23 mouse cellular contexts compared by ENCODE assay signal in genomic region chr19:17327881-17328404, GRCm38 (mm10). TPM values are rescaled to one million over a fixed set of nuclear protein-coding genes. Genes with fewer than 3 reads are reported as not detected.
DNase-seq lines count a peak whose midpoint lies in the region; ATAC-seq and TF ChIP-seq lines count a peak whose summit lies in the region.
"Had no signal": no experiment of that assay in that cellular context is flagged by ENCODE, and none has a peak within 500 bp of the region (broad histone marks: within the 10 kb centered on the region; RNA-seq: fewer than 3 reads in every experiment).

No protein-coding gene starts in this region.

- ATAC-seq in liver, embryonic 11.5 days (replicated peaks; ENCODE audit: low FRiP score): peak; percentile 58
- ATAC-seq in liver, postnatal 0 days: no peak

- H3K27ac ChIP-seq in heart, embryonic 10.5 days: peak overlapping the region; percentile 7; the same call in 1 of the 2 replicates
- peak overlapping the region; percentile 87 for H3K27ac ChIP-seq in liver, embryonic 11.5 days (ENCODE audit: low read depth, low read length)
- H3K27ac ChIP-seq in liver, postnatal 0 days (ENCODE audit: low read depth): peak overlapping the region; percentile 31
- H3K27ac ChIP-seq: hindbrain, embryonic 13.5 days; layer of hippocampus, adult 2 months; stomach, postnatal 0 days had no signal

- no peaks in the 10 kb centered on the region for H3K9me3 ChIP-seq in heart, embryonic 10.5 days
- no peaks in the 10 kb centered on the region for H3K9me3 ChIP-seq in liver, embryonic 11.5 days (ENCODE audit: control insufficient read depth, low read length)
- no peaks in the 10 kb centered on the region for H3K9me3 ChIP-seq in liver, postnatal 0 days (ENCODE audit: low read length)
- H3K9me3 ChIP-seq: heart, embryonic 12.5 days; hindbrain, embryonic 13.5 days; megakaryocyte, embryonic 14.5 days had no signal

- H3K27me3 ChIP-seq in heart, embryonic 10.5 days (ENCODE audit: insufficient read depth, poor library complexity, severe bottlenecking): no peaks in the 10 kb centered on the region
- no peaks in the 10 kb centered on the region for H3K27me3 ChIP-seq in liver, embryonic 11.5 days (replicated peaks; ENCODE audit: control insufficient read depth, insufficient read depth, low read length)
- no peaks in the 10 kb centered on the region for H3K27me3 ChIP-seq in liver, postnatal 0 days (ENCODE audit: insufficient read depth, low read length)
- H3K27me3 ChIP-seq: CH12.LX; heart, embryonic 12.5 days; hindbrain, embryonic 13.5 days; megakaryocyte, embryonic 14.5 days had no signal

- no peak overlapping the region for H3K9ac ChIP-seq in liver, embryonic 11.5 days (ENCODE audit: low read depth, low read length)
- 0 out of 2 replicates have a peak overlapping the region, but pooled peaks have one; percentile 18 for H3K9ac ChIP-seq in liver, postnatal 0 days (replicated peaks)
- H3K9ac ChIP-seq: heart, embryonic 12.5 days; hindbrain, embryonic 13.5 days had no signal

- H3K4me2 ChIP-seq in liver, embryonic 11.5 days: peak overlapping the region; percentile 36
- H3K4me2 ChIP-seq in liver, postnatal 0 days (ENCODE audit: low read depth, low read length): no peak overlapping the region
- H3K4me2 ChIP-seq: heart, embryonic 12.5 days; hindbrain, embryonic 13.5 days had no signal

- H3K36me3 ChIP-seq in heart, embryonic 10.5 days: 0 out of 2 replicates have a peak, but pooled peaks cover 4% of the 10 kb centered on the region
- peaks cover 9% of the 10 kb centered on the region for H3K36me3 ChIP-seq in liver, embryonic 11.5 days (ENCODE audit: control insufficient read depth, insufficient read depth, low read length)
- peaks cover 40% of the 10 kb centered on the region for H3K36me3 ChIP-seq in liver, postnatal 0 days (replicated peaks; ENCODE audit: insufficient read depth, low read length)
- H3K36me3 ChIP-seq: hindbrain, embryonic 13.5 days had no signal

- 74% methylated on average over 6 of the region's 6 CpGs for WGBS in heart, embryonic 10.5 days
- 46% methylated on average over 6 of the region's 6 CpGs for WGBS in liver, embryonic 11.5 days
- WGBS in liver, postnatal 0 days (ENCODE audit: insufficient replicate concordance): 60% methylated on average over 6 of the region's 6 CpGs

- peaks cover 13% of the 10 kb centered on the region for H3K4me1 ChIP-seq in heart, embryonic 10.5 days
- peaks cover 25% of the 10 kb centered on the region for H3K4me1 ChIP-seq in liver, embryonic 11.5 days (replicated peaks; ENCODE audit: control insufficient read depth, insufficient read depth, low read length)
- H3K4me1 ChIP-seq in liver, postnatal 0 days (ENCODE audit: insufficient read depth): peaks cover 24% of the 10 kb centered on the region
- H3K4me1 ChIP-seq: hindbrain, embryonic 13.5 days had no signal

- H3K4me3 ChIP-seq in heart, embryonic 10.5 days: no peak overlapping the region
- no peak overlapping the region for H3K4me3 ChIP-seq in liver, embryonic 11.5 days (ENCODE audit: low read depth, low read length)
- H3K4me3 ChIP-seq in liver, postnatal 0 days (ENCODE audit: low read depth, low read length): no peak overlapping the region
- H3K4me3 ChIP-seq: heart, embryonic 12.5 days; hindbrain, embryonic 13.5 days; layer of hippocampus, adult 2 months; megakaryocyte, embryonic 14.5 days had no signal

- no peak for DNase-seq in heart, embryonic 10.5 days (ENCODE audit: low spot score)
- no peak for DNase-seq in heart, postnatal 4 days
- peak; percentile 76 for DNase-seq in MEL-GATA-1-ER (ENCODE audit: extremely low read depth, low read depth)
- DNase-seq in liver, embryonic 11.5 days (ENCODE audit: low spot score): no peak
- no peak for DNase-seq in liver, postnatal 0 days
- no peak for DNase-seq in urinary bladder, postnatal 25 days (ENCODE audit: low spot score)
- DNase-seq in kidney, adult 18-20 months: no peak
- DNase-seq in testis, postnatal 14 days (ENCODE audit: low spot score): no peak
- DNase-seq: adrenal gland, postnatal 25 days; B cell, adult 2 months; cerebellum, adult 18-20 months; heart, postnatal 14 days; kidney, adult 9 months; kidney, postnatal 25 days; lung, adult 18-20 months; lung, postnatal 14 days; midbrain, embryonic 14.5 days had no signal

- no peak for TF ChIP-seq CTCF in liver, postnatal 0 days (IDR thresholded peaks at IDR 0.05; ENCODE audit: low read depth)

- peak; percentile 87 for TF ChIP-seq EP300 in liver, postnatal 0 days (IDR thresholded peaks at IDR 0.05; ENCODE audit: low read depth)

RNA-seq across cellular contexts. Expression of gene Gcnt1, which starts 44.7 kb away (rescaled TPM):
- 7.7 and 9.4 TPM in 2 replicates for polyA plus RNA-seq in heart, embryonic 10.5 days (2016; fragmentation: Nextera tagmentation; extraction: Ambion mirVana)
- total RNA-seq in heart, postnatal 4 days (2021): 10 to 100 TPM; 10.2 to 10.8 TPM
- 26.0 and 28.8 TPM in 2 replicates for polyA plus RNA-seq in liver, embryonic 11.5 days (2014; fragmentation: Nextera tagmentation; extraction: Ambion mirVana)
- 5.8 and 7.1 TPM in 2 replicates for polyA plus RNA-seq in liver, postnatal 0 days (2015; fragmentation: Nextera tagmentation; extraction: Ambion mirVana)

Comparison
In these comparisons a context has a peak if more than half of its experiments do, and no peak if none do; other contexts are left out.
1. H3K27ac ChIP-seq: peak in every context shown above with its lines; median percentile 87 in liver, embryonic 11.5 days; 31 in liver, postnatal 0 days; 7 in heart, embryonic 10.5 days.